Mouse (Mus musculus) heart, embryonic 12.5 days (tissue): ENCODE measurements around the gene Fam173b. TPM values are rescaled to one million over a fixed set of nuclear protein-coding genes. Genes with fewer than 3 reads are reported as not detected.

Experiments
- polyA plus RNA-seq: library from polyadenylated mRNA; unstranded; fragments of >200 nt; fragmentation: Nextera tagmentation; extraction: Ambion mirVana; gene quantifications from 2 replicates; pipeline ENCODE4 v1.2.1, GENCODE M21; 2016

The Fam173b gene
- polyA plus RNA-seq, 1 experiment from 2014 or later, result 12.7 TPM

Other genes with a start within 250 kb of the Fam173b start
- 1.7 and 2.1 TPM in 2 replicates for gene Ankrd33b, start 234.1 kb upstream of the Fam173b start, polyA plus RNA-seq
- 2.2 and 2.5 TPM in 2 replicates for gene Ropn1l, start 148.1 kb upstream of the Fam173b start, polyA plus RNA-seq
- 41.3 and 41.9 TPM in 2 replicates for gene March6, start 70.8 kb upstream of the Fam173b start, polyA plus RNA-seq
- 6.6 and 8.0 TPM in 2 replicates for gene Cmbl, start 36.5 kb upstream of the Fam173b start, polyA plus RNA-seq
- 397 and 401 TPM in 2 replicates for gene Cct5, start within 50 bp of the Fam173b start, polyA plus RNA-seq